In the genomic region with DNA sequence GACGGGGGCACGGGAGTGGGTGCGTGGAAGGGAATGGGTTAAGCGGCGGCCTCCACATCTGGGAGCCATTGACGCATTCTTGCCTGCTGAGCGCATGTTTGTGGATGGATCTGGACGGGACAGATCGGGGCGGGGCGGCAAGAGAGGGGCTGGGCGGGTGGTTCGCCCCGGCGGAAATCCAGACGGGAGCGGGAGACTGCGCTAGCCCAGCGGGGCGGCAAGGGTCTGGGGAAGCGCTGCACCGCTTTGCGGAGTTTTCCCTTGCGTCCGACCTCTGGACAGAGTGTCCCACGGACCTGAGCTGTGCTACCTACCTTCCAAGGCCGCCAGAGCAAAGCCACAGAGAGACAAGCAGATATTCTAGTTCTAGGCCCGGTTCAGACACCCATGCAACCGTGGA, we compare ENCODE assay signal across 8 mouse cellular contexts. TPM values are rescaled to one million over a fixed set of nuclear protein-coding genes. Genes with fewer than 3 reads are reported as not detected.
DNase-seq lines count a peak whose midpoint lies in the region; ATAC-seq and TF ChIP-seq lines count a peak whose summit lies in the region.

No protein-coding gene starts in this region.

- ATAC-seq in hindbrain, postnatal 0 days = no peak
- no peak for ATAC-seq in liver, embryonic 14.5 days (ENCODE audit: insufficient read depth)
- no peak for ATAC-seq in neural tube, embryonic 14.5 days (ENCODE audit: low read depth)

- peak; percentile 89 for DNase-seq in adrenal gland, postnatal 14 days
- DNase-seq in gastrocnemius, postnatal 14 days = peak; percentile 89
- no peak for DNase-seq in hindbrain, postnatal 0 days (ENCODE audit: low spot score)
- DNase-seq in liver, embryonic 14.5 days (ENCODE audit: low read depth in 3 of 3, low spot score in 3 of 3) = no peak
- DNase-seq in spleen, postnatal 10 days (ENCODE audit: low spot score in 2 of 2) = no peak
- no peak for DNase-seq in layer of hippocampus, postnatal 36 days

- TF ChIP-seq EP300 in ES-Bruce4 (IDR thresholded peaks at IDR 0.05; ENCODE audit: insufficient read depth, low read depth, low read length) = peak; percentile 56; the same call in 1 of the 2 replicates
- no peak for TF ChIP-seq EP300 in liver, embryonic 14.5 days (IDR thresholded peaks at IDR 0.05; ENCODE audit: low read depth)

- peak overlapping the region; percentile 24 for H3K9ac ChIP-seq in ES-Bruce4 (ENCODE audit: low read depth, poor library complexity, severe bottlenecking)
- H3K9ac ChIP-seq in hindbrain, postnatal 0 days (replicated peaks; ENCODE audit: low read length) = no peak overlapping the region
- H3K9ac ChIP-seq in liver, embryonic 14.5 days (replicated peaks) = no peak overlapping the region
- H3K9ac ChIP-seq in neural tube, embryonic 14.5 days (replicated peaks; ENCODE audit: low read depth, low read length) = peak overlapping the region; percentile 58; the same call in 1 of the 2 replicates

- H3K27me3 ChIP-seq in ES-Bruce4 (ENCODE audit: control insufficient read depth, insufficient read depth, low read length, poor library complexity, severe bottlenecking) = no peaks in the 10 kb centered on the region
- H3K27me3 ChIP-seq in hindbrain, postnatal 0 days (ENCODE audit: insufficient read depth, low read length) = no peaks in the 10 kb centered on the region
- H3K27me3 ChIP-seq in liver, embryonic 14.5 days (ENCODE audit: control insufficient read depth, insufficient read depth, low read length) = peaks cover 46% of the 10 kb centered on the region
- no peaks in the 10 kb centered on the region for H3K27me3 ChIP-seq in neural tube, embryonic 14.5 days (ENCODE audit: control insufficient read depth, insufficient read depth, low read length)

- H3K27ac ChIP-seq in ES-Bruce4 (ENCODE audit: insufficient read depth, low read length) = no peak overlapping the region
- H3K27ac ChIP-seq in hindbrain, postnatal 0 days = no peak overlapping the region
- H3K27ac ChIP-seq in liver, embryonic 14.5 days = no peak overlapping the region
- H3K27ac ChIP-seq in neural tube, embryonic 14.5 days (ENCODE audit: low read depth, low read length) = no peak overlapping the region

- no peaks in the 10 kb centered on the region for H3K9me3 ChIP-seq in ES-Bruce4 (replicated peaks; ENCODE audit: control insufficient read depth, insufficient read depth, low read length, poor library complexity, severe bottlenecking)
- H3K9me3 ChIP-seq in hindbrain, postnatal 0 days (ENCODE audit: low read length) = no peaks in the 10 kb centered on the region
- no peaks in the 10 kb centered on the region for H3K9me3 ChIP-seq in liver, embryonic 14.5 days (ENCODE audit: control insufficient read depth, low read length)
- no peaks in the 10 kb centered on the region for H3K9me3 ChIP-seq in neural tube, embryonic 14.5 days (ENCODE audit: control insufficient read depth, low read length)

- peaks cover 17% of the 10 kb centered on the region for H3K4me1 ChIP-seq in ES-Bruce4 (ENCODE audit: control insufficient read depth, insufficient read depth, low read length)
- peaks cover 37% of the 10 kb centered on the region for H3K4me1 ChIP-seq in hindbrain, postnatal 0 days (ENCODE audit: insufficient read depth, low read length)
- peaks cover 2 to 15% of the 10 kb centered on the region in 2 experiments; a peak in 2 of 4 replicates for H3K4me1 ChIP-seq in liver, embryonic 14.5 days (replicated peaks; ENCODE audit: control insufficient read depth in 2 of 2, insufficient read depth in 2 of 2, low read length in 1 of 2)
- peaks cover 67% of the 10 kb centered on the region for H3K4me1 ChIP-seq in neural tube, embryonic 14.5 days (ENCODE audit: control insufficient read depth, insufficient read depth, low read length)

- peak overlapping the region; percentile 93; the same call in 1 of the 2 replicates for H3K4me2 ChIP-seq in hindbrain, postnatal 0 days (ENCODE audit: low read depth, low read length)
- peak overlapping the region; percentile 73 for H3K4me2 ChIP-seq in liver, embryonic 14.5 days (ENCODE audit: low read depth)
- H3K4me2 ChIP-seq in neural tube, embryonic 14.5 days (ENCODE audit: low read depth, low read length) = peak overlapping the region; percentile 81

- intact Hi-C loops in gastrocnemius, postnatal 14 days (cut with DNase I; ENCODE audit: low total_unique reads) = no loop called here

- 15% methylated on average over 29 of the region's 29 CpGs for WGBS in hindbrain, postnatal 0 days
- WGBS in liver, embryonic 14.5 days (ENCODE audit: insufficient replicate concordance) = 2% methylated on average over 29 of the region's 29 CpGs
- WGBS in neural tube, embryonic 14.5 days = 3% methylated on average over 29 of the region's 29 CpGs

- H3K4me3 ChIP-seq in ES-Bruce4 (ENCODE audit: low read depth, low read length) = peak overlapping the region; percentile 50
- no peak overlapping the region for H3K4me3 ChIP-seq in hindbrain, postnatal 0 days (ENCODE audit: low read length)
- H3K4me3 ChIP-seq in liver, embryonic 14.5 days (ENCODE audit: insufficient read depth in 1 of 2, low read depth in 2 of 2, low read length in 2 of 2) = peak overlapping the region in 1 of 2 experiments; percentile 59; a peak in 2 of 4 replicates
- H3K4me3 ChIP-seq in neural tube, embryonic 14.5 days (ENCODE audit: low read depth, low read length) = peak overlapping the region; percentile 13; the same call in 1 of the 2 replicates

- no peak for TF ChIP-seq POLR2A in ES-Bruce4 (IDR thresholded peaks at IDR 0.05; ENCODE audit: insufficient read depth, low read length)

- TF ChIP-seq CTCF in ES-Bruce4 (IDR thresholded peaks at IDR 0.05; ENCODE audit: low read depth, low read length) = no peak
- TF ChIP-seq CTCF in hindbrain, postnatal 0 days (IDR thresholded peaks at IDR 0.05; ENCODE audit: low read depth) = no peak
- no peak for TF ChIP-seq CTCF in liver, embryonic 14.5 days (IDR thresholded peaks at IDR 0.05; ENCODE audit: low read depth)

- no peaks in the 10 kb centered on the region for H3K36me3 ChIP-seq in ES-Bruce4 (ENCODE audit: control insufficient read depth, insufficient read depth, low read length, poor library complexity, severe bottlenecking)
- H3K36me3 ChIP-seq in hindbrain, postnatal 0 days (ENCODE audit: insufficient read depth, low read length) = no peaks in the 10 kb centered on the region
- H3K36me3 ChIP-seq in liver, embryonic 14.5 days (replicated peaks; ENCODE audit: control insufficient read depth, insufficient read depth, low read depth) = no peaks in the 10 kb centered on the region
- H3K36me3 ChIP-seq in neural tube, embryonic 14.5 days (ENCODE audit: control insufficient read depth, insufficient read depth, low read length) = no peaks in the 10 kb centered on the region

RNA-seq across cellular contexts. Expression of a gene that starts 8.6 kb away (rescaled TPM):
- 23.7 and 26.3 TPM in 2 replicates for polyA plus RNA-seq in ES-Bruce4 (2011; ENCODE audit: insufficient read depth, insufficient read length, low read depth, missing spikeins)
- total RNA-seq in adrenal gland, postnatal 14 days (2021) = 24.5 and 29.3 TPM in 2 replicates
- total RNA-seq in gastrocnemius, postnatal 14 days (2021) = 10 to 100 TPM; 13.7 to 19.7 TPM
- total RNA-seq in hindbrain, postnatal 0 days (2014; rRNA removed) = 16.9 and 19.2 TPM in 2 replicates
- polyA plus RNA-seq in hindbrain, postnatal 0 days (2015; fragmentation: Nextera tagmentation; extraction: Ambion mirVana) = 8.1 and 9.5 TPM in 2 replicates
- polyA plus RNA-seq in liver, embryonic 14.5 days (2012; rRNA removed) = 1.9 and 2.3 TPM in 2 replicates
- polyA plus RNA-seq in liver, embryonic 14.5 days (2014; fragmentation: Nextera tagmentation; extraction: Ambion mirVana) = 3.0 and 3.2 TPM in 2 replicates
- polyA plus RNA-seq in neural tube, embryonic 14.5 days (2014; fragmentation: Nextera tagmentation; extraction: Ambion mirVana) = 22.1 and 22.3 TPM in 2 replicates
- 10 to 100 TPM; 18.5 to 18.7 TPM for total RNA-seq in layer of hippocampus, postnatal 36 days (2021)

RNA-seq across cellular contexts. Expression of a gene that starts 28.6 kb away (rescaled TPM):
- polyA plus RNA-seq in ES-Bruce4 (2011; ENCODE audit: insufficient read depth, insufficient read length, low read depth, missing spikeins) = 54.3 and 55.8 TPM in 2 replicates
- 3.5 and 5.8 TPM in 2 replicates for total RNA-seq in adrenal gland, postnatal 14 days (2021)
- 1 to 10 TPM in 1 of 2 experiments, under 1 TPM in 1; 0.78 to 1.3 TPM for total RNA-seq in gastrocnemius, postnatal 14 days (2021)
- total RNA-seq in hindbrain, postnatal 0 days (2014; rRNA removed) = 2.5 and 4.6 TPM in 2 replicates
- 3.0 and 3.4 TPM in 2 replicates for polyA plus RNA-seq in hindbrain, postnatal 0 days (2015; fragmentation: Nextera tagmentation; extraction: Ambion mirVana)
- 16.9 and 28.6 TPM in 2 replicates for polyA plus RNA-seq in liver, embryonic 14.5 days (2012; rRNA removed)
- 64.1 and 71.0 TPM in 2 replicates for polyA plus RNA-seq in liver, embryonic 14.5 days (2014; fragmentation: Nextera tagmentation; extraction: Ambion mirVana)
- polyA plus RNA-seq in neural tube, embryonic 14.5 days (2014; fragmentation: Nextera tagmentation; extraction: Ambion mirVana) = 2.1 and 2.8 TPM in 2 replicates
- under 1 TPM; 0.50 to 0.88 TPM for total RNA-seq in layer of hippocampus, postnatal 36 days (2021)

RNA-seq across cellular contexts. Expression of a gene that starts 46.6 kb away (rescaled TPM):
- not detected in 2 replicates for polyA plus RNA-seq in ES-Bruce4 (2011; ENCODE audit: insufficient read depth, insufficient read length, low read depth, missing spikeins)
- total RNA-seq in adrenal gland, postnatal 14 days (2021) = not detected in 2 replicates
- not detected for total RNA-seq in gastrocnemius, postnatal 14 days (2021)
- 0.75 and 5.0 TPM in 2 replicates for total RNA-seq in hindbrain, postnatal 0 days (2014; rRNA removed)
- 4.8 and 5.9 TPM in 2 replicates for polyA plus RNA-seq in hindbrain, postnatal 0 days (2015; fragmentation: Nextera tagmentation; extraction: Ambion mirVana)
- not detected in 2 replicates for polyA plus RNA-seq in liver, embryonic 14.5 days (2012; rRNA removed)
- not detected in 2 replicates for polyA plus RNA-seq in liver, embryonic 14.5 days (2014; fragmentation: Nextera tagmentation; extraction: Ambion mirVana)
- polyA plus RNA-seq in neural tube, embryonic 14.5 days (2014; fragmentation: Nextera tagmentation; extraction: Ambion mirVana) = 0.89 and 2.2 TPM in 2 replicates
- 1 to 10 TPM in 1 of 2 experiments, under 1 TPM in 1; 0.96 to 1.1 TPM for total RNA-seq in layer of hippocampus, postnatal 36 days (2021)

Comparison
In these comparisons a context has a peak if more than half of its experiments do, and no peak if none do; other contexts are left out.
1. H3K9ac ChIP-seq: peak in ES-Bruce4 (single experiment) and neural tube, embryonic 14.5 days (single experiment); none in hindbrain, postnatal 0 days (single experiment) and liver, embryonic 14.5 days (single experiment).
2. DNase-seq: peak in adrenal gland, postnatal 14 days (single experiment) and gastrocnemius, postnatal 14 days (single experiment); none in hindbrain, postnatal 0 days (single experiment), liver, embryonic 14.5 days (0 of 3), spleen, postnatal 10 days (0 of 2) and layer of hippocampus, postnatal 36 days (0 of 2).
3. Peak in every context shown above with its lines, with median percentiles within 50 percentile points of each other: H3K4me2 ChIP-seq.